Mouse (Mus musculus) neural tube, embryonic 13.5 days (tissue): ENCODE data around the gene Itgb8. TPM values are rescaled to one million over a fixed set of nuclear protein-coding genes. Genes with fewer than 3 reads are reported as not detected.

ENCODE experiments used
- ATAC-seq: fragments of 200-750 bp; cut with Nextera tagmentation; 2 replicates; pipeline ENCODE4 v1.8.0; 2017; ENCODE audit warnings: low read depth, mild to moderate bottlenecking, moderate TSS enrichment, moderate library complexity
- H3K27ac ChIP-seq: fragments of 300-500 bp; sonication (generic); replicated peaks from 2 replicates; pipeline ENCODE4 v1.5.1; 2015; ENCODE audit warnings: moderate library complexity, mild to moderate bottlenecking, inconsistent platforms
- H3K27me3 ChIP-seq: fragments of 300-500 bp; sonication (generic); 2 replicates; pipeline ENCODE4 v1.6.1; 2015; ENCODE audit warnings: mild to moderate bottlenecking, inconsistent platforms
- H3K36me3 ChIP-seq: fragments of 300-500 bp; sonication (generic); 2 replicates; pipeline ENCODE4 v1.6.1; 2015; ENCODE audit warnings: mild to moderate bottlenecking, inconsistent platforms
- H3K4me1 ChIP-seq: fragments of 300-500 bp; sonication (generic); replicated peaks from 2 replicates; pipeline ENCODE4 v1.6.1; 2015; ENCODE audit warnings: inconsistent platforms
- H3K4me2 ChIP-seq: fragments of 300-500 bp; sonication (generic); 2 replicates; pipeline ENCODE4 v1.6.1; 2015; ENCODE audit warnings: inconsistent platforms, mild to moderate bottlenecking, moderate library complexity
- H3K4me3 ChIP-seq: fragments of 300-500 bp; sonication (generic); 2 replicates; pipeline ENCODE4 v1.5.1; 2015; ENCODE audit warnings: mild to moderate bottlenecking, inconsistent platforms
- H3K9ac ChIP-seq: fragments of 300-500 bp; sonication (generic); 2 replicates; pipeline ENCODE4 v1.6.1; 2015; ENCODE audit warnings: moderate library complexity, mild to moderate bottlenecking, inconsistent platforms
- H3K9me3 ChIP-seq: fragments of 300-500 bp; sonication (generic); 2 replicates; pipeline ENCODE4 v1.6.1; 2016; ENCODE audit warnings: inconsistent platforms
- WGBS: fragments of 180-500 bp; shearing (Covaris S2); methylation state at CpG from one replicate; pipeline ENCODE4 v1.1.7; 2015; 5-methylcytosine and 5-hydroxymethylcytosine counted together
- polyA plus RNA-seq: library from polyadenylated mRNA; unstranded; fragments of >200 nt; fragmentation: Nextera tagmentation; extraction: Ambion mirVana; gene quantifications from 2 replicates; pipeline ENCODE4 v1.2.1, GENCODE M21; 2015

Itgb8 gene
- polyA plus RNA-seq: 8.2 and 9.7 TPM in 2 replicates

- ATAC-seq: peak; percentile 96
- peak within 1 kb of the TSS; percentile 92 for H3K27ac ChIP-seq
- H3K27me3 ChIP-seq: no peaks in the 10 kb centered on the region
- H3K9ac ChIP-seq: peak within 1 kb of the TSS; percentile 81
- H3K4me2 ChIP-seq: peak within 1 kb of the TSS; percentile 75
- WGBS: under 1% methylated on average over 29 of the region's 29 CpGs
- H3K9me3 ChIP-seq: no peaks in the 10 kb centered on the region
- H3K4me3 ChIP-seq: peak within 1 kb of the TSS; percentile 61
- peaks cover 40% of the 10 kb centered on the region for H3K4me1 ChIP-seq
- H3K36me3 ChIP-seq: no peaks in the 10 kb centered on the region
These were observed at the start of gene Itgb8 for GRCm38 (mm10) chr12:119238696-119239415. Gene Itgb8, minus strand, starts transcription at chr12:119238802.

GRCm38 (mm10) chr12:119276282-119276681 lies 37.7 kb upstream of the Itgb8 start:
- Histone ChIP-seq H3K9ac (no peak overlapping the region), H3K4me1 (no peaks in the 10 kb centered on the region; the same call in 1 of the 2 replicates), H3K36me3 (no peaks in the 10 kb centered on the region), H3K27ac (no peak overlapping the region), H3K27me3 (no peaks in the 10 kb centered on the region), H3K4me3 (no peak overlapping the region), H3K4me2 (no peak overlapping the region), H3K9me3 (no peaks in the 10 kb centered on the region)
- WGBS: 83% methylated on average over 1 of the region's 1 CpGs
- ATAC-seq: no peak

- no peaks in the 10 kb centered on the region for H3K36me3 ChIP-seq
- no peak overlapping the region for H3K9ac ChIP-seq
- no peaks in the 10 kb centered on the region for H3K9me3 ChIP-seq
- no peak for ATAC-seq
- WGBS: 4% methylated on average over 1 of the region's 1 CpGs
- no peak overlapping the region for H3K27ac ChIP-seq
- no peaks in the 10 kb centered on the region; the same call in 1 of the 2 replicates for H3K4me1 ChIP-seq
- H3K27me3 ChIP-seq: no peaks in the 10 kb centered on the region
- H3K4me3 ChIP-seq: no peak overlapping the region
- H3K4me2 ChIP-seq: no peak overlapping the region
These were observed 35.0 kb upstream of the Itgb8 start for GRCm38 (mm10) chr12:119273605-119274004.

- WGBS: 88% methylated on average over 1 of the region's 1 CpGs
- H3K4me1 ChIP-seq: no peaks in the 10 kb centered on the region; the same call in 1 of the 2 replicates
- no peak overlapping the region for H3K4me2 ChIP-seq
- no peak overlapping the region for H3K4me3 ChIP-seq
- no peak overlapping the region for H3K27ac ChIP-seq
- no peak for ATAC-seq
- H3K27me3 ChIP-seq: no peaks in the 10 kb centered on the region
- H3K9me3 ChIP-seq: no peaks in the 10 kb centered on the region
- no peak overlapping the region for H3K9ac ChIP-seq
- no peaks in the 10 kb centered on the region for H3K36me3 ChIP-seq
These were observed 33.4 kb upstream of the Itgb8 start for GRCm38 (mm10) chr12:119271964-119272363.

GRCm38 (mm10) chr12:119270036-119270435 lies 31.4 kb upstream of the Itgb8 start:
- Histone ChIP-seq H3K9me3 (no peaks in the 10 kb centered on the region), H3K4me2 (no peak overlapping the region), H3K27me3 (no peaks in the 10 kb centered on the region), H3K4me1 (no peaks in the 10 kb centered on the region; the same call in 1 of the 2 replicates), H3K9ac (no peak overlapping the region), H3K36me3 (no peaks in the 10 kb centered on the region), H3K4me3 (no peak overlapping the region), H3K27ac (no peak overlapping the region)
- ATAC-seq: no peak
- 70% methylated on average over 2 of the region's 2 CpGs for WGBS

- no peaks in the 10 kb centered on the region for H3K36me3 ChIP-seq
- no peaks in the 10 kb centered on the region for H3K9me3 ChIP-seq
- H3K4me3 ChIP-seq: no peak overlapping the region
- 83% methylated on average over 1 of the region's 1 CpGs for WGBS
- H3K27ac ChIP-seq: no peak overlapping the region
- ATAC-seq: no peak
- H3K4me1 ChIP-seq: no peaks in the 10 kb centered on the region; the same call in 1 of the 2 replicates
- no peak overlapping the region for H3K9ac ChIP-seq
- H3K4me2 ChIP-seq: no peak overlapping the region
- H3K27me3 ChIP-seq: no peaks in the 10 kb centered on the region
These were observed 30.1 kb upstream of the Itgb8 start for GRCm38 (mm10) chr12:119268723-119269122.

GRCm38 (mm10) chr12:119264506-119264905 lies 25.9 kb upstream of the Itgb8 start:
- no peak overlapping the region for H3K4me3 ChIP-seq
- 94% methylated on average over 3 of the region's 3 CpGs for WGBS
- no peak overlapping the region for H3K4me2 ChIP-seq
- H3K4me1 ChIP-seq: no peaks in the 10 kb centered on the region
- H3K36me3 ChIP-seq: no peaks in the 10 kb centered on the region
- H3K27me3 ChIP-seq: no peaks in the 10 kb centered on the region
- H3K9ac ChIP-seq: no peak overlapping the region
- no peaks in the 10 kb centered on the region for H3K9me3 ChIP-seq
- no peak for ATAC-seq
- H3K27ac ChIP-seq: no peak overlapping the region

- Histone ChIP-seq H3K4me1 (no peaks in the 10 kb centered on the region), H3K9me3 (no peaks in the 10 kb centered on the region), H3K36me3 (no peaks in the 10 kb centered on the region), H3K4me2 (no peak overlapping the region), H3K27ac (no peak overlapping the region), H3K27me3 (no peaks in the 10 kb centered on the region), H3K9ac (no peak overlapping the region), H3K4me3 (no peak overlapping the region)
- WGBS: 31% methylated on average over 1 of the region's 1 CpGs
- no peak for ATAC-seq
These were observed 10.0 kb upstream of the Itgb8 start for GRCm38 (mm10) chr12:119248581-119248980.

DNA sequence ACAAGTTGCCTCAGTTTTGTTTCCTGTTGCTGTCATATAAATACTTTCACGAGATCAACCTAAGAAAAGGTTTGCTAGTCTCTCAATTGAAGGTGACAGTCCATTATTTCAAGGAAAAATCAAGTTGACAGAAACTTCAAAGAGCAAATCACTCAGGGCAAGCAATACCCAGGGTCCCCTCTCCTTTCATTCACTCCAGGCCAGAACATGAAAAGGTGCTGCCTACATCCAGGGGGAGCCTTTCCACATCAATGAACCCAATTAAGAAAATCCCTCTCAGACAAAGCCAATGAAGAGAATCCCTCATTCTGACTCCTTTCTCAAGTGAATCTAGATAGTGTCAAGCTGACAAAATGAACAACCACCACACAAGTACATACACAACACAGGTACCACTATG lies 2.5 kb upstream of the Itgb8 start:
- no peak overlapping the region for H3K27ac ChIP-seq
- no peak overlapping the region for H3K4me3 ChIP-seq
- no peaks in the 10 kb centered on the region for H3K27me3 ChIP-seq
- H3K9me3 ChIP-seq: no peaks in the 10 kb centered on the region
- no peak overlapping the region for H3K9ac ChIP-seq
- 23% methylated on average over 1 of the region's 1 CpGs for WGBS
- H3K4me2 ChIP-seq: no peak overlapping the region
- no peaks in the 10 kb centered on the region for H3K36me3 ChIP-seq
- ATAC-seq: no peak
- H3K4me1 ChIP-seq: peaks cover 25% of the 10 kb centered on the region

DNA sequence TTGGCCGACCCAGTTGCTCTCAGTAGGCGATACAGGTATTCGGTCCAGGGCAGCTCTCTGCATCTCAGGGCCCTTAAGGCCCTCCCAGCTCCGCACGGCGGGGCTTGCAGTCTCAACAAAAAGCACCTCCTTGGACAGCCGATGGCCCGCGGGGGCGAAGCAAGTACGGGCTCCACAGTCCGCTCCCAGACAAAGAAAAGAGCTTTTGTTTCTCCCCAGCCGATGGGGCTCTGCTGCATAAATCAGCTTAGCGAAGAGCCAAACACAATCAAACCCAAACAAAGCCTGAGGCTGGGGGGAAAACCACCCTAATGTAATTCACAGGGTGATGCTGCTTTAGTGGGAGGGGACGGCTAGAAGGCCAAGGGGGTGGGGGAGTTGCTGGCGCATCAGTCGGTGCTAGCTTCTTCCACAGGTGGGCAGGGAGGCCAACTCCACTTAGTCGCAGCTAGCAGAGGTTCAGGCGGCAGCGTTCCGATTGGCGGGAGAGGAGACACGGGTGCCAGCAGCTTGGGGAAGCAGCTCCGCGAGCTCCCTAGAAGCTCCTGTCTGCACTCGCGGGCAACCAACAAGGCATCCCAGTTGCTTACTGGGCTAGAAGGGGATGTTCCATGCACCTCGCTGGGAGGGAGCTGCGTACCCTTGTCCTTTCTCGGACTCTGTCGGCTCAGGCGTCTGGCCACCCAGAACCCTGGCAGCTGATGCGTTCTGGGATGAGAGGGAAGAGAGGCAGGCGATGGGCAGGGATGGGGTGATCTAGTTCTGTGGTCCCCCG lies 494 bp downstream of the Itgb8 start:
- peak overlapping the region; percentile 81 for H3K9ac ChIP-seq
- peak overlapping the region; percentile 61 for H3K4me3 ChIP-seq
- peak overlapping the region; percentile 92 for H3K27ac ChIP-seq
- no peaks in the 10 kb centered on the region for H3K36me3 ChIP-seq
- WGBS: under 1% methylated on average over 35 of the region's 35 CpGs
- ATAC-seq: peak; percentile 89
- no peaks in the 10 kb centered on the region for H3K27me3 ChIP-seq
- H3K4me2 ChIP-seq: peak overlapping the region; percentile 75
- peaks cover 41% of the 10 kb centered on the region for H3K4me1 ChIP-seq
- H3K9me3 ChIP-seq: no peaks in the 10 kb centered on the region

DNA sequence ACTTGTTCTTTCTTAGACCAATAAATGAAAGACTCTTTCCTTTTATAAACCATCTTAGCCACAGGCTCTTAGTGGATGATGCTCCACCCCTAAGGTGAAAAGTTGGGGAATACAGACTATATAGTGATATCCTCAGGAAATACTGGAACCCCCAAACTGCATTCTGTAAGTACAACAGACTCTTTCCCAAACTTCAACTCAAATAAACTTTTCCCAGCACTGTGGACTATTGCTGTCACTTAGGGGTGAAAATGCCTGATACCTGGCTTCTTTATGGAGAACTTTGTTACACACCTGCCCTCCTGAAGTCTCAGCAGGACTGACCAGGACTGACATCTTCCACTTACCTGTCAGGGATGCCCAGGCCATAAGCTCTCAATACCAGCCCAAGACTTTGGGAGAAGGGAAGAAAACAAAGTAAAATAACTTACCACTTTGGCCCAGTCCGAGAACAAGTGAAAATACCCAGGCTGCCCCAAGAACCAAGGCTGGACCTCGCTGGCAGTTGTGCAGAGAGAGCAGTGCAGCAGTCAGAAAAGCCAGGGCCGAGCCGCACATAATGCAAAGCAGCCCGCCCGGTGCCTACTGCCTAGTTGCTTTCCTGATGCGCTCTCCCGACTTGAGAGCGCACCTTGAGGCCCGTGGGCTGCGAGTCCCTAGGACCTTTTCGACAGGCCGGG lies 1.2 kb downstream of the Itgb8 start:
- WGBS: 2% methylated on average over 13 of the region's 13 CpGs
- H3K36me3 ChIP-seq: no peaks in the 10 kb centered on the region

DNA sequence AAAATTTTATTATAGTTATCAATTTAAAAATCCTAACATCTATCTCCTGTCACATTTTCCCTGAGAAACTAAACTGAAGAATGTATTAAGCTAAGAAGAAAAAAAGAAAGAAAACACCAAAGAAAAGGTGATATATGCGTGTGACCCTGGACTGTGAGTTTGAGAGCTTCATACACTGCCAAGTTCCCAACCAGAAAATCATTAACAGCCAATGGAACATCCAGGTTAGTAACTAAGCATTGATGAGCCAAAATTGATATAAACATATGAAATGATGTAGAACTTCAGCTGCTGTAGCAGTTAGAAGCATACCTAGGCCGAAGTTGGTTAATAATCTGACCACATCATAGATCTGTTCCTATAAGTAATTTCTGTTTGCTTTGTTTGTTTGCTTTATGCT lies 6.8 kb downstream of the Itgb8 start:
- Histone ChIP-seq H3K27me3 (no peaks in the 10 kb centered on the region), H3K36me3 (no peaks in the 10 kb centered on the region), H3K4me2 (no peak overlapping the region), H3K9me3 (no peaks in the 10 kb centered on the region), H3K4me3 (no peak overlapping the region), H3K27ac (no peak overlapping the region), H3K9ac (no peak overlapping the region), H3K4me1 (peaks cover 35% of the 10 kb centered on the region)
- ATAC-seq: no peak
- WGBS: 88% methylated on average over 2 of the region's 2 CpGs

More for the DNA sequence above, 1.2 kb downstream of the Itgb8 start:
- Histone ChIP-seq H3K4me2 (peak overlapping the region; percentile 75), H3K4me1 (peaks cover 41% of the 10 kb centered on the region), H3K27ac (peak overlapping the region; percentile 92), H3K9ac (peak overlapping the region; percentile 81), H3K9me3 (no peaks in the 10 kb centered on the region), H3K27me3 (no peaks in the 10 kb centered on the region), H3K4me3 (peak overlapping the region; percentile 61)
- peak; percentile 41 for ATAC-seq
